Comparison of ENCODE assay signal across 20 mouse cellular contexts in genomic region chr3:126501826-126502225, GRCm38 (mm10).
DNase-seq lines count a peak whose midpoint lies in the region; TF ChIP-seq lines count a peak whose summit lies in the region.
"Had no signal": no experiment of that assay in that cellular context is flagged by ENCODE, and none has a peak within 500 bp of the region (broad histone marks: within the 10 kb centered on the region; RNA-seq: fewer than 3 reads in every experiment).

No protein-coding gene starts in this region.

- peak; percentile 68 for DNase-seq in 3T3-L1 (ENCODE audit: low read depth, low spot score)
- peak; percentile 52 for DNase-seq in Muller cell, postnatal 12 days (ENCODE audit: inconsistent ontology term)
- DNase-seq in layer of hippocampus, adult 18-20 months (ENCODE audit: low spot score in 2 of 2), result no peak
- no peak for DNase-seq in left cerebral cortex, adult 2 months (ENCODE audit: extremely low spot score in 1 of 2, low spot score in 2 of 2)
- DNase-seq in kidney, adult 9 months, result no peak
- DNase-seq: adrenal gland, adult 2 months; adrenal gland, postnatal 10 days; adrenal gland, postnatal 25 days; cerebellum, adult 11 months; cerebellum, adult 18-20 months; cerebellum, adult 8-10 months; cerebellum, adult 9-11 months; cerebellum, postnatal 14 days; cerebellum, postnatal 36 days; embryo, embryonic 11 days had no signal

- H3K27ac ChIP-seq in left cerebral cortex, adult 2 months, result no peak overlapping the region
- H3K27ac ChIP-seq: embryonic facial prominence, embryonic 13.5 days; embryonic facial prominence, embryonic 15.5 days; forebrain, embryonic 10.5 days; forebrain, embryonic 12.5 days had no signal

- TF ChIP-seq CTCF in left cerebral cortex, adult 2 months (IDR thresholded peaks at IDR 0.05), result no peak

- H3K4me3 ChIP-seq in left cerebral cortex, adult 2 months, result no peak overlapping the region
- H3K4me3 ChIP-seq: embryonic facial prominence, embryonic 13.5 days; embryonic facial prominence, embryonic 15.5 days; erythroblast, embryonic 14.5 days; forebrain, embryonic 10.5 days; forebrain, embryonic 12.5 days had no signal

- intact Hi-C loops in left cerebral cortex, adult 2 months (cut with DNase I), result no loop called here

Comparison
In these comparisons a context has a peak if more than half of its experiments do, and no peak if none do; other contexts are left out.
1. DNase-seq: peak in 3T3-L1 (single experiment) and Muller cell, postnatal 12 days (single experiment); none in layer of hippocampus, adult 18-20 months (0 of 2), left cerebral cortex, adult 2 months (0 of 2) and kidney, adult 9 months (single experiment).